Comparison of ENCODE assay signal across 25 mouse cellular contexts in the genomic region with DNA sequence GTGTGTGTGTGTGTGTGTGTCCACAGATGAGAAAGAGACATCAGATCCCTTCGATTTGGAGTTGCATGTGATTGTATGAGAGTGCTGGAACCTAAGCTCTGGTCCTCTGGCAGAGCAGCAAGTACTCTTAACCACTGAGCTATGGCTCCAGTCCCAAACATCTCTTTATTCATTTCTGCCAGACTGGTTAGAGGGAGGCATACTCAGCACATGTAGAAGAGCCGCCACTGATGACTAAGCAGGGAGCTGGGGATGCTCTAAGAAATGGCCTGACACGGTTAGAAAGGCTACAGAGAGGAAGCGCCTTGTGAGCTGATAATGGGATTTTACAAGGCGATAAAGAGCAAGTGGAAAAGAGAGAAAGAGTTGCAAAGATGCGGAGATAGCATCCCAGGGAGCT.
DNase-seq lines count a peak whose midpoint lies in the region; ATAC-seq and TF ChIP-seq lines count a peak whose summit lies in the region.
"Had no signal": no experiment of that assay in that cellular context is flagged by ENCODE, and none has a peak within 500 bp of the region (broad histone marks: within the 10 kb centered on the region; RNA-seq: fewer than 3 reads in every experiment).

No protein-coding gene starts in this region.

- no peaks in the 10 kb centered on the region for H3K9me3 ChIP-seq in forebrain, embryonic 14.5 days (replicated peaks; ENCODE audit: control insufficient read depth, low read length)
- H3K9me3 ChIP-seq in forebrain, embryonic 10.5 days, result no peaks in the 10 kb centered on the region
- H3K9me3 ChIP-seq: embryonic facial prominence, embryonic 13.5 days; embryonic facial prominence, embryonic 15.5 days; forebrain, embryonic 13.5 days had no signal

- TF ChIP-seq POLR2A in heart, adult 2 months (IDR thresholded peaks at IDR 0.05; ENCODE audit: insufficient read depth, low read depth, low read length), result no peak
- TF ChIP-seq POLR2A in brain, embryonic 14.5 days (IDR thresholded peaks at IDR 0.05; ENCODE audit: borderline replicate concordance, extremely low read depth, insufficient read depth, insufficient read length, poor library complexity, severe bottlenecking), result no peak

- no peak for TF ChIP-seq EP300 in heart, adult 2 months (IDR thresholded peaks at IDR 0.05; ENCODE audit: insufficient read depth, low read depth, low read length)

- H3K27ac ChIP-seq in forebrain, embryonic 14.5 days (ENCODE audit: low read depth, low read length), result no peak overlapping the region
- no peak overlapping the region for H3K27ac ChIP-seq in forebrain, embryonic 10.5 days
- no peak overlapping the region for H3K27ac ChIP-seq in heart, adult 2 months
- H3K27ac ChIP-seq: embryonic facial prominence, embryonic 13.5 days; embryonic facial prominence, embryonic 15.5 days; forebrain, embryonic 13.5 days had no signal

- TF ChIP-seq CTCF in heart, adult 2 months (IDR thresholded peaks at IDR 0.05), result no peak
- TF ChIP-seq CTCF in brain, embryonic 14.5 days (IDR thresholded peaks at IDR 0.05; ENCODE audit: borderline replicate concordance, extremely low read depth, insufficient read depth, insufficient read length), result no peak

- no peaks in the 10 kb centered on the region for H3K79me2 ChIP-seq in heart, adult 2 months (replicated peaks; ENCODE audit: control insufficient read depth, insufficient read depth, low read length)

- peak; percentile 44 for DNase-seq in forebrain, embryonic 14.5 days (ENCODE audit: low spot score)
- no peak for DNase-seq in forebrain, embryonic 10.5 days (ENCODE audit: extremely low spot score, low spot score)
- peak; percentile 50 for DNase-seq in heart, adult 11 months
- no peak for DNase-seq in heart, adult 2 months
- peak; percentile 70 for DNase-seq in brain, embryonic 14.5 days (ENCODE audit: low read depth)
- DNase-seq in thymus, postnatal 14 days, result no peak
- DNase-seq: adrenal gland, adult 2 months; adrenal gland, postnatal 10 days; adrenal gland, postnatal 25 days; B cell, adult 2 months; cerebellum, adult 11 months; cerebellum, adult 18-20 months; cerebellum, adult 8-10 months; cerebellum, adult 9-11 months; cerebellum, postnatal 14 days; cerebellum, postnatal 36 days; embryo, embryonic 11 days had no signal

- 61% methylated on average over 6 of the region's 6 CpGs for WGBS in forebrain, embryonic 14.5 days
- WGBS in forebrain, embryonic 10.5 days, result 68% methylated on average over 6 of the region's 6 CpGs
- 36% methylated on average over 6 of the region's 6 CpGs for WGBS in heart, adult 2 months

- H3K27me3 ChIP-seq in forebrain, embryonic 14.5 days (replicated peaks; ENCODE audit: control insufficient read depth, insufficient read depth, low read length), result no peaks in the 10 kb centered on the region
- H3K27me3 ChIP-seq in forebrain, embryonic 10.5 days (ENCODE audit: poor library complexity, severe bottlenecking), result no peaks in the 10 kb centered on the region
- no peaks in the 10 kb centered on the region for H3K27me3 ChIP-seq in heart, adult 2 months (ENCODE audit: control insufficient read depth, insufficient read depth, low read length)
- H3K27me3 ChIP-seq: CH12.LX; forebrain, embryonic 13.5 days had no signal

- ATAC-seq in forebrain, embryonic 14.5 days, result no peak
- ATAC-seq: CD4-positive, CD25-positive, alpha-beta regulatory T cell, adult 4 months; forebrain, embryonic 13.5 days; forebrain, embryonic 16.5 days had no signal

- H3K36me3 ChIP-seq in forebrain, embryonic 14.5 days (ENCODE audit: control insufficient read depth, insufficient read depth, low read length), result no peaks in the 10 kb centered on the region
- H3K36me3 ChIP-seq in forebrain, embryonic 10.5 days (replicated peaks), result no peaks in the 10 kb centered on the region
- no peaks in the 10 kb centered on the region for H3K36me3 ChIP-seq in heart, adult 2 months (ENCODE audit: control insufficient read depth, insufficient read depth, low read length)
- H3K36me3 ChIP-seq: embryonic facial prominence, embryonic 13.5 days; embryonic facial prominence, embryonic 15.5 days; G1E had no signal

- no peak overlapping the region for H3K4me3 ChIP-seq in forebrain, embryonic 14.5 days (ENCODE audit: low read depth, low read length)
- no peak overlapping the region for H3K4me3 ChIP-seq in forebrain, embryonic 10.5 days
- no peak overlapping the region for H3K4me3 ChIP-seq in heart, adult 2 months
- H3K4me3 ChIP-seq: embryonic facial prominence, embryonic 13.5 days; embryonic facial prominence, embryonic 15.5 days; erythroblast, embryonic 14.5 days; forebrain, embryonic 13.5 days had no signal

- no peak overlapping the region for H3K4me2 ChIP-seq in forebrain, embryonic 14.5 days (ENCODE audit: low read length)
- H3K4me2 ChIP-seq: embryonic facial prominence, embryonic 13.5 days; embryonic facial prominence, embryonic 15.5 days; forebrain, embryonic 13.5 days had no signal

- intact Hi-C loops in heart, adult 2 months (cut with DNase I), result no loop called here

- peaks cover 10% of the 10 kb centered on the region; the same call in 1 of the 2 replicates for H3K4me1 ChIP-seq in forebrain, embryonic 14.5 days (ENCODE audit: control insufficient read depth, insufficient read depth, low read length)
- peaks cover 8% of the 10 kb centered on the region for H3K4me1 ChIP-seq in forebrain, embryonic 10.5 days
- H3K4me1 ChIP-seq in heart, adult 2 months (ENCODE audit: control insufficient read depth, insufficient read depth, low read length), result no peaks in the 10 kb centered on the region

- H3K9ac ChIP-seq in forebrain, embryonic 14.5 days (ENCODE audit: low read length), result no peak overlapping the region
- no peak overlapping the region for H3K9ac ChIP-seq in heart, adult 2 months (ENCODE audit: low read depth, low read length)
- H3K9ac ChIP-seq: embryonic facial prominence, embryonic 13.5 days; embryonic facial prominence, embryonic 15.5 days; forebrain, embryonic 13.5 days had no signal

Comparison
In these comparisons a context has a peak if more than half of its experiments do, and no peak if none do; other contexts are left out.
1. DNase-seq: peak in forebrain, embryonic 14.5 days (single experiment), heart, adult 11 months (single experiment) and brain, embryonic 14.5 days (single experiment); none in forebrain, embryonic 10.5 days (single experiment), heart, adult 2 months (0 of 2) and thymus, postnatal 14 days (single experiment).